Mouse (Mus musculus): Measurements from ENCODE around the gene Zcchc24. TPM values are rescaled to one million over a fixed set of nuclear protein-coding genes. Genes with fewer than 3 reads are reported as not detected.
A peak's percentile ranks its signal among the peaks of the same experiment; 100 is the strongest.

Zcchc24 gene
- polyA plus RNA-seq, 1 experiment from 2014 or later, result 17.3 TPM

- no peak overlapping the region for H3K9ac ChIP-seq (replicated peaks; ENCODE audit: low read length)
- H3K36me3 ChIP-seq (ENCODE audit: insufficient read depth, low read length), result peaks cover under 1% of the 10 kb centered on the region; the same call in 1 of the 2 replicates
- ATAC-seq (ENCODE audit: low FRiP score, low TSS enrichment), result no peak
- no peak overlapping the region for H3K4me3 ChIP-seq (ENCODE audit: low read length)
- H3K9me3 ChIP-seq (ENCODE audit: low read length), result no peaks in the 10 kb centered on the region
- WGBS, result 57% methylated on average over 20 of the region's 20 CpGs
- H3K4me1 ChIP-seq (ENCODE audit: insufficient read depth, low read length), result peaks cover 24% of the 10 kb centered on the region
- no peaks in the 10 kb centered on the region for H3K27me3 ChIP-seq (ENCODE audit: insufficient read depth, low read length)
- no peak overlapping the region for H3K4me2 ChIP-seq (replicated peaks; ENCODE audit: low read depth, low read length)
- H3K27ac ChIP-seq (ENCODE audit: low read length), result peak overlapping the region; percentile 65; the same call in 1 of the 2 replicates
Measured at GRCm38 (mm10) chr14:25726226-25727148, 42.4 kb downstream of the Zcchc24 start.

- ATAC-seq (ENCODE audit: low FRiP score, low TSS enrichment), result no peak
- H3K4me3 ChIP-seq (ENCODE audit: low read length), result no peak overlapping the region
- H3K36me3 ChIP-seq (ENCODE audit: insufficient read depth, low read length), result peaks cover 7% of the 10 kb centered on the region; the same call in 1 of the 2 replicates
- peak overlapping the region; percentile 65; the same call in 1 of the 2 replicates for H3K27ac ChIP-seq (ENCODE audit: low read length)
- H3K9ac ChIP-seq (replicated peaks; ENCODE audit: low read length), result peak overlapping the region; percentile 43
- WGBS, result 22% methylated on average over 4 of the region's 4 CpGs
- no peaks in the 10 kb centered on the region for H3K9me3 ChIP-seq (ENCODE audit: low read length)
- no peaks in the 10 kb centered on the region for H3K27me3 ChIP-seq (ENCODE audit: insufficient read depth, low read length)
- H3K4me1 ChIP-seq (ENCODE audit: insufficient read depth, low read length), result peaks cover 24% of the 10 kb centered on the region
- no peak overlapping the region for H3K4me2 ChIP-seq (replicated peaks; ENCODE audit: low read depth, low read length)
Measured at GRCm38 (mm10) chr14:25725690-25726089, 43.1 kb downstream of the Zcchc24 start.

GRCm38 (mm10) chr14:25725032-25725497 is 43.8 kb downstream of the Zcchc24 start:
- 46% methylated on average over 11 of the region's 11 CpGs for WGBS
- Histone ChIP-seq H3K27me3 (ENCODE audit: insufficient read depth, low read length) (no peaks in the 10 kb centered on the region), H3K9ac (replicated peaks; ENCODE audit: low read length) (peak overlapping the region; percentile 43), H3K36me3 (ENCODE audit: insufficient read depth, low read length) (peaks cover 7% of the 10 kb centered on the region; the same call in 1 of the 2 replicates), H3K9me3 (ENCODE audit: low read length) (no peaks in the 10 kb centered on the region), H3K4me3 (ENCODE audit: low read length) (no peak overlapping the region), H3K4me1 (ENCODE audit: insufficient read depth, low read length) (peaks cover 24% of the 10 kb centered on the region), H3K4me2 (replicated peaks; ENCODE audit: low read depth, low read length) (no peak overlapping the region), H3K27ac (ENCODE audit: low read length) (peak overlapping the region; percentile 65)
- peak; percentile 91 for ATAC-seq (ENCODE audit: low FRiP score, low TSS enrichment)

- peaks cover 48% of the 10 kb centered on the region for H3K4me1 ChIP-seq (ENCODE audit: insufficient read depth, low read length)
- 81% methylated on average over 5 of the region's 5 CpGs for WGBS
- no peak for ATAC-seq (ENCODE audit: low FRiP score, low TSS enrichment)
Measured at GRCm38 (mm10) chr14:25720962-25721707, 47.7 kb downstream of the Zcchc24 start.

GRCm38 (mm10) chr14:25719371-25719770 is 49.5 kb downstream of the Zcchc24 start:
- H3K27ac ChIP-seq (ENCODE audit: low read length), result peak overlapping the region; percentile 88
- WGBS, result 66% methylated on average over 9 of the region's 9 CpGs
- ATAC-seq (ENCODE audit: low FRiP score, low TSS enrichment), result no peak

More at GRCm38 (mm10) chr14:25720962-25721707, 47.7 kb downstream of the Zcchc24 start:
- no peak overlapping the region for H3K4me2 ChIP-seq (replicated peaks; ENCODE audit: low read depth, low read length)
- no peak overlapping the region for H3K4me3 ChIP-seq (ENCODE audit: low read length)
- H3K9me3 ChIP-seq (ENCODE audit: low read length), result no peaks in the 10 kb centered on the region
- H3K27ac ChIP-seq (ENCODE audit: low read length), result no peak overlapping the region
- H3K27me3 ChIP-seq (ENCODE audit: insufficient read depth, low read length), result no peaks in the 10 kb centered on the region
- no peak overlapping the region for H3K9ac ChIP-seq (replicated peaks; ENCODE audit: low read length)
- peaks cover 7% of the 10 kb centered on the region; the same call in 1 of the 2 replicates for H3K36me3 ChIP-seq (ENCODE audit: insufficient read depth, low read length)

GRCm38 (mm10) chr14:25718471-25718870 is 50.4 kb downstream of the Zcchc24 start:
- peaks cover 30% of the 10 kb centered on the region for H3K4me1 ChIP-seq (ENCODE audit: insufficient read depth, low read length)
- ATAC-seq (ENCODE audit: low FRiP score, low TSS enrichment), result peak; percentile 81
- no peaks in the 10 kb centered on the region for H3K9me3 ChIP-seq (ENCODE audit: low read length)
- H3K36me3 ChIP-seq (ENCODE audit: insufficient read depth, low read length), result peaks cover 7% of the 10 kb centered on the region; the same call in 1 of the 2 replicates
- H3K4me2 ChIP-seq (replicated peaks; ENCODE audit: low read depth, low read length), result no peak overlapping the region
- no peak overlapping the region for H3K4me3 ChIP-seq (ENCODE audit: low read length)
- 0 out of 2 replicates have a peak overlapping the region, but pooled peaks have one; percentile 32 for H3K9ac ChIP-seq (replicated peaks; ENCODE audit: low read length)
- no peaks in the 10 kb centered on the region for H3K27me3 ChIP-seq (ENCODE audit: insufficient read depth, low read length)
- H3K27ac ChIP-seq (ENCODE audit: low read length), result peak overlapping the region; percentile 88
- 0% methylated on average over 2 of the region's 2 CpGs for WGBS

More at GRCm38 (mm10) chr14:25719371-25719770, 49.5 kb downstream of the Zcchc24 start:
- Histone ChIP-seq H3K4me1 (ENCODE audit: insufficient read depth, low read length) (peaks cover 31% of the 10 kb centered on the region), H3K4me3 (ENCODE audit: low read length) (no peak overlapping the region), H3K9me3 (ENCODE audit: low read length) (no peaks in the 10 kb centered on the region), H3K27me3 (ENCODE audit: insufficient read depth, low read length) (no peaks in the 10 kb centered on the region), H3K4me2 (replicated peaks; ENCODE audit: low read depth, low read length) (no peak overlapping the region), H3K9ac (replicated peaks; ENCODE audit: low read length) (no peak overlapping the region), H3K36me3 (ENCODE audit: insufficient read depth, low read length) (peaks cover 7% of the 10 kb centered on the region; the same call in 1 of the 2 replicates)

- H3K4me3 ChIP-seq (ENCODE audit: low read length), result no peak overlapping the region
- H3K4me2 ChIP-seq (replicated peaks; ENCODE audit: low read depth, low read length), result no peak overlapping the region
- 0 out of 2 replicates have a peak overlapping the region, but pooled peaks have one; percentile 0 for H3K9ac ChIP-seq (replicated peaks; ENCODE audit: low read length)
- ATAC-seq (ENCODE audit: low FRiP score, low TSS enrichment), result no peak
- H3K36me3 ChIP-seq (ENCODE audit: insufficient read depth, low read length), result peaks cover 7% of the 10 kb centered on the region; the same call in 1 of the 2 replicates
- H3K27me3 ChIP-seq (ENCODE audit: insufficient read depth, low read length), result no peaks in the 10 kb centered on the region
- H3K9me3 ChIP-seq (ENCODE audit: low read length), result no peaks in the 10 kb centered on the region
- H3K27ac ChIP-seq (ENCODE audit: low read length), result peak overlapping the region; percentile 65; the same call in 1 of the 2 replicates
- WGBS, result 78% methylated on average over 8 of the region's 8 CpGs
- peaks cover 30% of the 10 kb centered on the region for H3K4me1 ChIP-seq (ENCODE audit: insufficient read depth, low read length)
Measured at GRCm38 (mm10) chr14:25717718-25718117, 51.1 kb downstream of the Zcchc24 start.

- H3K27ac ChIP-seq (ENCODE audit: low read length), result no peak overlapping the region
- H3K9ac ChIP-seq (replicated peaks; ENCODE audit: low read length), result no peak overlapping the region
- H3K9me3 ChIP-seq (ENCODE audit: low read length), result no peaks in the 10 kb centered on the region
- no peaks in the 10 kb centered on the region for H3K27me3 ChIP-seq (ENCODE audit: insufficient read depth, low read length)
- no peak overlapping the region for H3K4me3 ChIP-seq (ENCODE audit: low read length)
- H3K36me3 ChIP-seq (ENCODE audit: insufficient read depth, low read length), result peaks cover 6% of the 10 kb centered on the region; the same call in 1 of the 2 replicates
- H3K4me2 ChIP-seq (replicated peaks; ENCODE audit: low read depth, low read length), result no peak overlapping the region
- WGBS, result 64% methylated on average over 1 of the region's 1 CpGs
- ATAC-seq (ENCODE audit: low FRiP score, low TSS enrichment), result no peak
- peaks cover 37% of the 10 kb centered on the region for H3K4me1 ChIP-seq (ENCODE audit: insufficient read depth, low read length)
Measured at GRCm38 (mm10) chr14:25716528-25716927, 52.3 kb downstream of the Zcchc24 start.

GRCm38 (mm10) chr14:25713443-25713842 is 55.4 kb downstream of the Zcchc24 start:
- 29% methylated on average over 4 of the region's 4 CpGs for WGBS
- Histone ChIP-seq H3K4me2 (replicated peaks; ENCODE audit: low read depth, low read length) (no peak overlapping the region), H3K9ac (replicated peaks; ENCODE audit: low read length) (no peak overlapping the region), H3K27ac (ENCODE audit: low read length) (no peak overlapping the region), H3K4me3 (ENCODE audit: low read length) (no peak overlapping the region), H3K4me1 (ENCODE audit: insufficient read depth, low read length) (peaks cover 56% of the 10 kb centered on the region), H3K36me3 (ENCODE audit: insufficient read depth, low read length) (no peaks in the 10 kb centered on the region), H3K27me3 (ENCODE audit: insufficient read depth, low read length) (no peaks in the 10 kb centered on the region), H3K9me3 (ENCODE audit: low read length) (no peaks in the 10 kb centered on the region)
- ATAC-seq (ENCODE audit: low FRiP score, low TSS enrichment), result no peak
